Mouse (Mus musculus) layer of hippocampus, adult 11-12 months (tissue): ENCODE measurements at regions not wholly inside any gene's neighbourhood (a gene's known extent, or its start where the extent isn't known, plus 50 kb on each side); places are given as distances from the start of the nearest gene placed in this dataset.

Source experiments
- DNase-seq: peaks from one replicate; pipeline ENCODE4 v3.0.0; 2022; ENCODE audit warnings: low spot score

DNA sequence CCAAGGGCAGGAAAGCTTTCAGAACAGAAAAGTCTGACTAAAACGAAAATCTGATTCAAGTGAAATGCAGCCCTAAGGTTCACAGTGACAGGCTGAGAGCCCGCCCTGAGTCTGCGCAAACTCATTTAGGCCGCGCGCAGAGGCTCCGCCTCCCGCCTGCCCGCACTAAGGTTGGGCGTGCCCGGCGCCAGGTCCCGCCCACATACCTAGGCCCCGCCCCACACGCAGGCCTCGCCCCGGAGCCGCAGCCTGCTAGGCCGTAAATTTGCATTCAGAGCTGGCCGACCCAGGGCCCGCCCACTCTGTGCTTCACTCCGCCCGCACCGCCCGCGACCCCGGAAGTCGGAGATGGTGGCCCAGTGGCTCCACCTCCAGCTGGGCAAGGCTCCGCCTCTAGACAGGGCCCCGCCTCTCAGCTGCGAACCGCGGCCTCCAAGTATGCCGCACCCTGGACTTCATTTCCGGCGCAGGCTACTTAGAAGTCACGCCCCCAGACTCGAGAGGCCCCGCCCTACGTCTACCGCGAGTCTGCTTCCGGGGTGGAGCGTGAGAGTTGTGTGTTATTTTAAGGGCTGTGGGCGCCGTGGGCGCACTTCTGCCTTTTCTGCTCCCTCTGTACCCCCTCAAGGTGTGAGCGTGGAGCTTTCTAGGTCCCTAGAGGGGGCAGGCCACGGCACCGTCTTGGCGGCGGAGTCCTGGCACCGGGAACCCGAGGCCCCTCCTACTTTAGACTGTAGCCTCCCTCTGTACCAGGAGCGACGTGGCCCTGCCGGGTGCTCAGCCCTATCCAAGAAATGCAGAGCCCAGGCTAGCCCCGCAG is 52.3 kb upstream of the Wnt7b start:
- peak; percentile 99 for DNase-seq

DNA sequence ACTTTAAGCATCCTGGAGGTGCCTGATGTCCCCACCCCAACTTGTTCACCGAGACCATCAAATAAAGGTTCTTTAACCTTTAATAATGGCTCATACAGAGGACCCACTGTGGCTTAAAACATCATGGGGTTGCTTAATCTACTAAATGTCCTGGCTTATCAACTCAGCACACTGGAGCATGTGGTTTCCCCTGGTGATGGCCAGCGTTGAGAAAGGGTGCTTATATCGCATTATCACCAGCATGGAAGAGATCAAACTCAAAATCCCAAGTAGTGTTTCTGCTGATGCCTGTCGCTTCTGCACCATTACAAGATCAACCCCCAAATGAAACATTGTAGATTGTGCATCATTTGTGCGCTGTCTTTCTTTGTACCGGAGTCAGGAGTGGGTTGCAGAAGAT is 53.2 kb upstream of the Wnt7b start:
- no peak for DNase-seq

DNA sequence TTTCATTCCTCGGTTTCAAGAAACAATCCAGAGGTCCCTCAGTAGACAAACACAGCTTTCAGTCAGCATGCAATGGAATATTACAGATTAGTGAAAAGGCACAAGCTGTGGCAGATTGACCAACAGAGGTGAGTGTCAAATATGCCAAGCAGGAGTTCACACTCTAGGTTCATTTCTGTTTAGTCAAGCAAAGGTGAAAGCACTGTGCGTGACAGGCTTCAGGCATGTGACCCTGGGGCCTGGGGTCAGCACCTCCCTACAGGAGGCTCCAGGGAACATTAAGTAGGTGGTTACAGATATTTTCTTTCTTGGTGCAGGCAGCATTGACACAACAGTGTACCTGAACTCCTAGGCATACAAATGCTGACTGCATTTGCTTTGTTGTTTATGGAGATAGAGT is 57.3 kb upstream of the Wnt7b start:
- no peak for DNase-seq

DNA sequence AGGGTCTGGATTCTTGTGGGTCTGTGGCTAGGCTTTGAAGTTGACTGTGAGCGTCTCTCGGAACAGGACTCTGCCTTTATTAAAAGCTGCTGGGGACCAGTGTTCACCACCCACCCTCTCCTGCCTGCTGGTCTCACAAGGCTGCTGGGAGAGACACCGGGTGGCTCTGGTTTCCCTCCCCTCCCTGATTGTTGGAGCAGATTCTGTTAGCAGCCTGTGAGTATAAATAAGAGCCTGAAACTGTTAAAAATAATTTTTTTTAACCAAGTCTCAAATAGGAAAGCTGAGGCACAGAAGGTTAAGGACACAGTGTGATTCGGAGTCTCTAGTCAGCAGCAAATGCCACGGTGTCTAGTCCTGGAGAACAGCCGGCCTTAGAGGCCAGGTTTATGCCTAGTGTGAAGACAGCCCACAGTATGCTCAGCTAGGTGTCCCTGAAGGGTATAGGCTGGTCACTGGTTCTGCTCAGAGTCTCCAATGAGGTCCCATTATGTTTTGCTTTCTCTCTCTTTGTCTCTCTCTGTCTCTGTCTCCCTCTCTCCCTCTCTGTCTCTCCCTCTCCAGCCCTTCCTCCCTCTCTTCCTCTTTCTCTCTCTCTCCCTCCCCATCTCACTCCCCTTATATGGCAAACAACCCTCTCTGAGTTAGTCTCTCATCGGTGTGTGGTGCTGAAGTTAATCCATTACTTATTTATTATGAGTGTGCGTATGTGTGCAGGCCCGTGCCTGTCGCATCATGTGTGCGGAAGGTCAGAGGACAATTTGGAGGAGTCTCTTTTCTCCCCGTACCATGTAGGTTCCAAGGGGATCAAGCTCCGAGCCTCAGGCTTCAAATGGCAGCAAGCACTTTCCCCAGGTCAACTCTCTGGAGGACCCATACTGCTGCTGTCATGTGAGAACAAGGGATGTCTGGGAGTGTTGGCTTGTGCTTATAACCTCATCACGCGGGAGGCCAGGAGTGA is 59.1 kb upstream of the Wnt7b start:
- peak; percentile 55 for DNase-seq

DNA sequence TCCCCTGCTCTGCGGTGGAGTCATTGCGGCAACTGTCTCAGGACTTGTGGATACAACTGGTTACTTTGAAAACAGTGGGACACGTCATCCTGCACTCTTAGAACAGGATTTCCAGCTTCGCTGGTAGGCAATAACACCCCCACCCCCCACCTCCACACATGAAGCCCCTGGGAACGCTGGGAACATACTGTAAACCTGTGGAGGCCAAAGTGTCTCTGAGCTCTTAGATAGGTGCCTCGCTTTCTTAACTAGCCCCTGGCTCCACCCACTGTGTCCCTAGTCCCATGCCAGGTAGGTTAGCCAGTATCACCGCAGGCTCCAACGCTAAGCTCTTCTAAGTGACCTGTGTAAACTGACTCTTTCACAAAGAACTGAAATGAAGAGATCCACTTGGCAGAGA is 63.1 kb upstream of the Wnt7b start:
- DNase-seq = no peak

DNA sequence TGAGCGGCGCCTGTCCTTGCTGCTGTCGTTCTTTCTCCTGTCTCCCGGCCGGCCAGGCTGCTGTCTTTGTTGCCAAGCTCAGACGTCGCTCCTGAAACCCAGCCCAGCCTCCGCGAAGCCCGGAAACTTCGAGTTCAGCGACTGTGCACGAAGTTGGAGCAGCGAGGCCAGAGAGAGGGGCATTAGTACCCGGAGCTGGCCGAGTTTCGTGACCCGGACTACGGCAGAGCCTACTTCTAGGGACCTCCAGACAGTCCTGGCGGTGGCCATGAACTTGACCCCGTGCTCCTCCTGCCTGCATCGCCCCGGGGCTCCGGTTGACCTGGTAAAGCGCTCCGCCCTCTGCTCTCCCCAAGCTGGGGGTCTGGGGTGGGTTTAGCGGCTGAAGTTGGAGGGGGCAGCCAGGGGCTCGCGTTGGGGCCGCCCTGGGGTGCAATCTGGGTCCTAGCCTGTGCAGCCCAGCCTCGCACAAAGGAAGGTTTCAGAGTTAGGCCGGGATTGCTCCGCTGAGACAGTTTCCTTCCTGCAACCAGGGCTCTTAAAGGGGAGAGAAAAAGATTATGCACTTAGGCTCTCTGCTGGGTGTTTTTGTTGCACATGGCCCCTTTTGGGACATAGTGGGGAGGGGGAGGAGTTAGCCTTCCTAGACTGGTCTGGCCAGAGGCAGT is 63.8 kb upstream of the Wnt7b start:
- DNase-seq = no peak

DNA sequence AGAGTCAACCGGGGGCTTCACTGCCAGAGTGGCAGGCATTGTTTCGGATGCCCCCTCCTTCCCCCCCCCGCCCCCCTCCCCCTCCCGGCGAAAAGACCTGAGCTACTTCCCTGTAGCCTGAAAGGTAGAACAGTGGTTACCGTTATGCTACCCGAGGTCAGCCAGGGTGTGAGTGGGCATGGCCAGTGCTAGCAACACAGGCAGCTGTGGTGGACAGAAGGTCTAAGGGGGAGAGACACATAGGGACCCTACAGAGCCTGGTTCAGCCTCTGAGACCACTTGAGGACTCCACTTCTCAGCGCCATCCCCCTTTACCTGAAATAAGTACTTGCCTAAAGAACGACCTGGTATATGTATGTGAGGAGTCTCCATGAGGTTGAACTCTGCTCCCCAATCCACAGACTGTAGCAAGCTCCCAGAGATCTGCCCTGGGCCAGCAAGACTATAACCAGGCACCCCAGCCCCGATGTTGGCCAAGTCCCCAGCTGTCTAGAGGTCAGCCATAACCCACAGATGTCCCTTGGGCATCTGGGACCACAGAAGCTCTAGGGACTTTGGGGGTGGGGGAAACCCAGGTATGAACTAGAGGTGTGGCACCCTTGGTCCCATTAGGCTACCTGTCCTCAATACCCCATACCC is 64.5 kb upstream of the Wnt7b start:
- no peak for DNase-seq

DNA sequence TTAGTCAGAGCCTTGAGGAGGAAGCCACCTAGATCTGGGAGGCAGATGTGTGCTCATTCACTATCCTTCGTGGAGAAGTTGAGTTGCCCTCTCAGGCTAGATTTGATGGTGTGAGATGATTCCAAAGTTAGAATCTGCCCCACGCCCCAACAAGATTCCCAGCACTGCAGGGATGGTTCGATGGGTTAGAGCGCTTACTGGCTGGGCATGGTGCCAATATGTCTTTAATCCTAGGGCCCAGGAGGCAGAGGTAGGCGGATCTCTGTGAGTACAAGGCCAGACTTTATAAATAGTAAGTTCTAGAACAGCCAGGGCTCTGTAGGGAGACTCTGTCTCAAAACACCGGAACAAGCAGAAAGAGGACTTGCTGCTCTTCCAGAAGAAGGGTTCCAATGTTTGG is 65.3 kb upstream of the Wnt7b start:
- no peak for DNase-seq

DNA sequence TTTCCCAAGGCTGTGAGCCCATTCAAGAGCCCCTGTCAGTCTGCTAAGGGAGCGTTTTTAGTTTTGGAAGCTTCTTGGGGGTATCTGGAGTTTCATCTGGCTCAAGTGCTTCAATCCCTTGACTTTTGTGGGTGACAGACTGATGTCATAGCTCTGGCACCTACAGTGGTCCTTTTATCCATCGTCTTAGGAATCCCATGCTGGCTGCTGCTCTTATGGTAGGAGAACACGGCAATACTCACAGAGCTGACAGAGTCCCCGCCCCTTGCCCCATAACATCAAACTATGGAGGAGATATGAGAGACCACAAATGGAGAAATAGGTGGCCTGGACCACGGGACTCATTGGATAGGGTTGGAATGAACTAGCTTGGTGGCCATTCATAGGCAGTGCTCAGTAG is 68.0 kb upstream of the Wnt7b start:
- DNase-seq = no peak

DNA sequence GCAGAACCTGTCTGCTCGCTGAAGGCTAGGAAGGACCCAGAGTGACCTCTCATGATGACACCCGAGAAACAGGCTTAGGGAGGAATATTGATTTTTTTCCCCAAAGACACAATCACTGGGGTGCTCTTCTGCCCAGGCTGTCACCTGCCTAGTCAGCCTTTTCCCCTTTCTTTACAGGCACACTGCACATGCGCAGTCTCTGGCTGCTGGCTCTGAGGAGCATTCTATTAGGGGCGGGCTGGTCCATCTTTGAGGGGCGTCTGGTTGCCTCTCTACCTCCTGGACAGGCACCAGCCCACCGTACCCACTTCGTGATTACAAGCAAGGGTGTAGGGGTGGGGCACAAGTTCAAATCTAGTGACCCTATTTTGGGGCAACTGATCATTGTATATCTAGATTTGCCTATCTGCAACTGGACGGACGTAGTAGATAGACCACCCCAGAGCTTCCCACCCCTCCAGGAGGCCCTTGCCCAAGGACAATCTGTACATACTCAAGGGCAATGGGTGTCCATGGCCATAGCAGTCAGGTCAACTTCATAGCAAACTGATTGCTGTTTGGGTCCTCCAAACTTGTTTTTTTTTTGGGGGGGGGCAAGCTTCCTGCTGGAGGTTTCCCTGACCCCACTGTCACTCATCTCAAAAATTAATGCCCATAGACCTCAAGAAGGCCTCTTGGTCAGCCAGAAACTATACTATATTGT is 69.6 kb upstream of the Wnt7b start:
- DNase-seq = no peak

DNA sequence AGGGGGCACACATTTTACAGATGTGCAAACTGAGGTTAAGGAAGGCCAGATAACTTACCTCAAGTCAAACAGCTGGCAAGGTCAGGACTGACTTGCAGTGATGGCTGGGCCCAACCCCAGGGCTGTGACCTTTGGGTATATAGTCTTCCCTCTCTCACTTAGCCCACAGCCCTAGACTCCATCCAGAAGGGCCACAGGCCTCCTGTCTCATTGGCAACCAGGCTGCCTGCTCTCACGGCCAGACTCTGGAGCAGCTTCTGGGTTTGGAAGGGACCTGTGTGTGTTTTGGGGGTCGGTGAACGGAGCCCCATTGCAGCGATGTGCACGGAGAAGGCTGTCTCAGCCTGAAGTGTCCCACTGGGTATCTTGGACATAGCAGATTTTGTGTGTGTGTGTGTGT is 70.2 kb upstream of the Wnt7b start:
- no peak for DNase-seq

DNA sequence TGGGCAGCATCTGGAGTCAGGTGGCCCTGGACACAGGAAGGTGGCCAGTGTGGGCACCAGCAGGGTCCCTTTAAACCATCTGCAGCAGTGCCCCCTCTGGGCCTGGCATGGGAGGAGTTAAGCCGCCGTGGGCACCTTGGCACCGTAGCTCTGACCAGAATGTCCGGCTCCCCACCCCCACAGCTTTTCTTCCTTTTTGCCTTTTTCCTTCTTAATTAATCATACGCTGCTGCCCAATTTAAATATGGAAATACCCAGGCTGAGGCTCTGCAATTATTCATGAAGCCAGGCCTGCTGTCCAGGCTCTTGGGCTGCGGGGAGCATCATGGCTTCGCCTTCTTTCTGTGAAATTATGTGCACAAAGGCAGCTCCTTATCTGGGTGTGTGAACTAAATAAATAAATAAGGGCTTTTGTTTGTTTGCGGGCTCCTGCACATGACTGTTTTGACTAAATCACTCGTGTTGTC is 70.6 kb upstream of the Wnt7b start:
- peak; percentile 59 for DNase-seq

DNA sequence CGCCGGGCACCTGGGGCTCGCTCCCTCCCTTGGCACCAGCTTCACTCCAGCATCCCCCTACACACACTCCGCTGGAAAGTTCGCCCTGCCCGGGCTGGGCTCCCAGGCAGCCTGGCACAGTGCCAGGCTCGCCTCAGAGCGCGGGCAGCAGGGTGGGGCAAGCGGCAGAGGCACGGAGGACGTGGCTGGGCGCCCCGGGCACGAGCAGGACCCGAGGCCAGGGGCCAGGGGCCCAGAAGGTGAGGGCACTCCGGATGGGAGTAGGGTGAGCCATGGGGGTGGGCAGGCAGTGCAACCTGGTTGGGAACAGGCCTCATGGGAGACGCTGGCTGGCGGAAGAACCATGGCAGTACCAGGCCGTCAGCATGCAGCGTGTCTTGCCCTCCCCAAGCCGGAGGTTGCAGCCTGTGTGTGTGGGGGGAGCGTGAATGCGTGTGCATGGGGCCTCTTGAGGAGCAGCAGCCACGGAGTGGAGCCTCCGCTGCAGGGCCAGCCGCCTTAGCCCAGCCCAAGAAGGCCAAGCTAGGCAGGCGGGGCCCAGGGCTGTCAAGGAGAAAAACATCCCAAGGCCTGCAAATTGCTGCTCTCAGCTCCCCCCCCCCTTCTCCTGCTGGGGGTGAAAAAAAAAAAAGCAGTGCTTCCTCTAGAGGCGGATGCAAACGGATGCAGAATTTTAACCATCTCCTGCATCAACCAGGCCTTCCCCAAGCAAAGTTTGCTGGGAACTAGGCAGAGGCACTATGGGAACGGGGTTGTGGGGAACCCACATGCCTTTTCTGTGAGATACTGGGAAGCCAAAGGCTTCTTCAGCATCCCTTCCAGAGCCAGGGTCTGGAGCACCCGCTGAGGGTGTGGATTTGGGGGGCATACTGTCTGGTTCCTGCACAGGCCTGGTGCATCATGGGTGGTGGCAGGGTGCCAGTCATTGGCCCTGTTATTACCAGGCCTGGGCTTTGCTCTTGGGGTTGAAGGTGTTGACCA is 71.4 kb upstream of the Wnt7b start:
- peak; percentile 83 for DNase-seq

DNA sequence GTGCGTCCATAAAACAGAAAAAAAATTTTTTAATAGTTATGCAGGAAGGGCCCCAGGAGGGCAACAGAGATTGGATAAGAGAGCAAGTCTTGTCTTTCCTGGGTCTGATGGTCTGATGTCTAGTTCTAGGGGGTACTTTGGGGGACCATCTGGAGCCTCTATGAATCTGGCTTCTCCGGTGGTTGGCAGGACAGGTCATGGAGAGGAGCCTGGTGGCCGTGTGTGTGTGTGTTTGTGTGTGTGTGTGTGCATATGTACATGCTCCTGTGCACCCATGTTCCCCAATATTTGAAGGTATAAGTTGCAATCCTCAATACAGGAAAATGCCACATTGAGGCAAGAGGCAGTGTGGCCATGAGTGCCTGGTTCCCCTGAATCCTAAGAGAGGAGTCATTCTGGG is 72.5 kb upstream of the Wnt7b start:
- DNase-seq = no peak

DNA sequence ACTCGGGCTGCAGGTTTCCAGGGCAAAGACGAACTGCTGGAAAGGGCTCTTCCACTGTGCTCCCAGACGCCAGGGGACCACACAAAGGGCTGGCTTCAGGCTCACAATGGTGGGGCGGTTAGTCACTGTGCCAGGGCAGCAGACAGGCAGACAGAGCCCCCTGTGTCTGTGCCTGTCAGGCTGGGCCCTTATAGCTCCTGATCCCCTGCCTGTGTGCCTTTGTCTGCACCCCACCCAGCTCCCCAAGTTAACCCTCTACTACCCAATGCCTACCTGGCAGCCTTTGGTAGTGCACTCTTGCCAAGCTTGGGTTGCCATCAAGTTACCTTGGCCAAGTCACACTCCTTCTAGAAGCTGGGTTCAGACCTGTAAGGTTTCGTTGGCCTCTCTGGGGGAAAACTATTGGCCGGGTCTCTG is 73.5 kb upstream of the Wnt7b start:
- DNase-seq = peak; percentile 61

DNA sequence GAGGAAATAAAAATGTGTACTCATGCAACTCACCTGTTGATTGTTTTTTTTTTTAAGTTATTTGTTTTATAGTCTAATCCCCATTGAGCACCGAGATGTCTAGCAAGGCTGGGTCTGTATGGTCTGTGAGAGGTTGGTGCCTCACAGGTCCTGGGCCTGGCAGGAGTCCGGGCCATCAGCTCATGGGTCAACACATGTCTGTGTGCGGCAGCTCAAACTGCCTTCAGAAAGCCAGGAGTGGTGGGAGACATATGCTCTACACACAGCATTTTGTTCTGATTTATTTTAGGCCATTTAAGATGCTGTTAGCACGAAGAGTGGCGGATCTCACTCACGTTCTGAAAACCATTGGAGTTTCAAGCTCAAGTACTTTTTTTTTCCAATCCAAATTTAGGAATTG is 74.6 kb upstream of the Wnt7b start:
- DNase-seq = peak; percentile 13

DNA sequence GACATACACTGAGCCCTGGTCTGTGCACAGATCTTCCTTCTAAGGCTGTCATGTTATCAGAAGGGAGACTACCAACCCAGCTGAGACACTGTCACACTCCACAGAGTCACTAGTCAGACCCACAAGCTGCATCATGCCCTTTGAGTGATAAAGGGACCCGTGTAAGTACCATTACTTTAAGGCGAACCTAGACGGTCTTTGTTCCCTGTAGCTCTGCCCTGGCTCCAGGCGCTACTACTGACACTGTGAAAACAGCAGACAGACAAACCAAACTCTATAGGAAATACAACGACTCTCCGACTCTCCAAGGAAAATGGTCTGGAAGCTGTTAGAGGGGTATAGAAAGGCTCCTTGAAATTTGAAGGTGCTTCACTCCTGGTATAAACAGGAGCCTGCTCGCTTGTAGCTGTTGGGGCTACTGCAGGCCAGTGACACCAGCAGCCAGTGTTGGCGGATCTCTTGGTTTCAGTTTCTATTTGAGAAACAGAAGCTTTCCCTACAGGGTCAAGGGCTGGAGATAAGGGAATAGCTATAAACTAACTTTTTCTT is 75.2 kb upstream of the Wnt7b start:
- DNase-seq = peak; percentile 27

DNA sequence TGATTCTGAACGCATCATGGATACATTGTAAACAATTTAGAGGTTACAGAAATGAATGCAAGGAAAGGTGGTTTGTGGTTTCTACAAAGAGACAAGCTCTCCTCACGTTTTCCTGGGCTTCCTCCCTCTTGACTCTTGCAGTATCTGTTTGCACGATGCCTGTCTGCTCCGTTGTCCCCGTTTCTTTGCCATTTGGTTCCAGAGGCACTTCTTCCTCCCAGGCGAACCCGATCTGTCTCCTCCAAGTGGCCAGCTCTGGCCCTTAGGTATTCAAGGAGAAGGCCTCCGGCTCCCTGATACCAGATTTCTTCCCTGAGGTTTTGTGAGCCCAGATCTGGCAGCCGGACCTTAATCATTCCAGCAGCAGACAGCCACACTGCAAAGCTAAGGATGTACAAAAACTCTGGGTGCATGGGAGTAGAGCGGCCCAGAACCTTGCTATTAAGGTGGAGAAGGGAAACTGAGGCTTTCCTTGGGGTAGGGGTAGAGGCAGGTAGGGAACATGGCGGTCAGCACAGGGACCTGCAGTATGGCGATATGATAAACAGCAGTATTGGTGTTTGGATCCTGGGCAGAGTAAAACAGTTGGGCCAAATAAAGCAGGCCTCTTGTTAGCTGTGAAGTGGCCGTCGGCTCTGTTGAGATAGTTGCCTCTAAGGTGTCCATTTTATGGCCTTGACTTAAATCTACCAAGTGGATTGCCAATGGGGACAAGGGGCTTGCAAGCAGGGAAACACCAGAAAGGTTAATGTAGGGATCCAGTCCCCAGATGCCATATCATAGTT is 76.0 kb upstream of the Wnt7b start:
- DNase-seq = peak; percentile 24
